Mouse (Mus musculus): Measurements from ENCODE around the gene Reep3.

Reep3 gene

DNA sequence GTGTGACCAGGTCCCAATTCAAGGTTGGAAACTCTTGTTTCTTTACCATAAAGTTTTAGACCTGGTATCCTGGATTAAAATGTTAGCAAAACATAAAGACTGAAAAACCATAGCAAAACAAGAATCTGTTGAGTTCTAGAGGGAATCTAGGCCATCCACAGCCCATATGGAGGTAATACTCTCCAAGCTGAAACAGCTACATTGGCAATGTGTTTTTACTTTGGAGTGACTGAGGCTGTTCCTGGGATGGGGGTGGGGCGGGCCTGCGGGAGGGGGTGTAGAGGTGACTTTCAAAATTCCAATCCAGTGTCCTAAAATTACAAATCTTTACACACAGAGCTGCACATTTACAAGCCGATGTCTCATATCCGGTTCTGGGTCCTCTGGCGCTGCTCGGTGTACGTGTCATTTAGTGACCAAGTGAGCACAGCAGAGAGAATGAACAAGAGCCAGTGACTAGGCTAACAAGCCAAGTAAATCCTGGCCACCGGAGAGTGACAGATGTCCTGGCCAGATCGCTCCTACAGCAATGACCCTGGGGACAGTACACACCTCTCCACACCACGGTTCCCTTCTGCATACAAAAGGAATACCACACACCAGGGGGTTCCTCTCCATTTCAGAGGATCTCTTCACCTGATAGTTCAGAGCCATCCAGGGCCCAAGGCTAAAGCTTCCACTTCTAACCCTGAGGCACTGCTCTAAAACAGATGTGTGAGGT is 13.1 kb downstream of the Reep3 start:
- peak; percentile 66 for ATAC-seq (ENCODE audit: low TSS enrichment)

DNA sequence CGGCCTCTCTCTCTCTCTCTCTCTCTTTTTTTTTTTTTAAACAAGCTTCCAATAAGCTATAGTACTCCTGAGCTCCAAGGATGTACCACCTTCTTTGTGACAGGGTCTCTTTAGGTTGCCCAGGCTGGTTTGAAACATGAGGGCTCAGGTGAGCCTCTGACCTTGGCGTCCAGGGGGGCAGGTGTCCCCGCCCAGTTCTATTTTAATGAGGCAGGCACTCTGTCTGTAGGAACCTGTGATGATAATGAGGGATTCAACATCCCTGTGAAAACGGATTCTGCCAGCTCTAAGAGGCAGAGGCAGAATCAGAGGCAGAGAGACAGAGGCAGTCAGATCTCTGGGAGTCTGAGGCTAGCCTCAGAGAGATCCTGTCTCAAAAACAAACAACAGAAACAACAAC is 14.2 kb downstream of the Reep3 start:
- no peak for ATAC-seq (ENCODE audit: low TSS enrichment)

DNA sequence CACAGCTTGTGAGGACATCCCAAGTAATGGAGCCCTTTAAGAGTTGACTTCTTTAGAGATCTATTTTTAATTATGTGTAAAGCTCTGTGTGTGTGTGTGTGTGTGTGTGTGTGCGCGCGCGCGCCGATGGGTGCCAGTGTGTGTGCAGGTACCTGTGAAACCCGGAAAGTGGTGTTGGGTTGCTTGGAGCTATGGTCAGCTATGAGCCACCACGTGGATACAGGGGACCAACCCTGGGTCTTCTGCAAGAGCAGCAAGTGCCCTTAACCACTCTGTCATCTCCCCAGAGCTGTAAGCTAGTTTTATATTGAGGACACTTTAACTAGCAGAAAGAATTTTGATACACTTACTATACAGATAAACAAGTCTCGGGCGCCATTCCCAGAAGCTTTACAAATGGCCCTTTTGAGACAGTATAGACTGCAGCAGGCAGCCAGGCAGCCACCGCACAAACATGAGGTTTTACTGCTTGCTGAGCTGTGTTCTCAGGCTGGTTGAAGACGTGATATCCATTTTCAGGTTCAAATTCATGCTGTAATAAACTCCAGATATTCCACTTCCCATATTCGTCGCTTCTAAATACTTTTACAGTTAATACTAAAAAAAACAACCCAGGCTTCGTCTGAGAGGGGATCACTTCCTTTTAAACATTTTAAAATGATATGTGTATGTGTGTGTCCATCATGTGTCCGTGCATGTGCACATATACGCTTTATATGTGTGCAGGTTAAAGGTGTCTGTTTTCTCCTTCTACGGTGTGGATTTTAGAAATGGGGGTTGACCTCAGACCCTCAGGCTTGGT is 15.3 kb downstream of the Reep3 start:
- ATAC-seq (ENCODE audit: low TSS enrichment): no peak

DNA sequence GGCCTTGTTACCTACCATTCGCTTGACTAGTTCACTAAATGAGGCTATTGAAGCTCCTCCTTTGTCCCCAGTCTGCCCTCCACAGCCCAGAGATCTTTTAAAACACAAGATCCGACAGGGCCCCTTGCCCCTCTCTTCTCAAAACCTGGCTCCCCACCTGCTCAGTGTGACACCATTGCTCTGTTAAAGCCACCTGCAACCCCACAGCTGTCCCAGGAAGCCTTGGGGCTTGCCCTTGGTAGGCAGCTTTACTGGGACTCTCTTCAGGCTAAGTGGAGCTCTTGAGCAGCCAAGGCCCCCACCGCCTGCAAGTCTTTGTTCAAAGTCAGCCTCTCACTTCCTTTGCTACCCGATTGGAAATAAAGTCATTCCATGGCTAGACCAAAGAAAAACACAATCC is 17.7 kb downstream of the Reep3 start:
- ATAC-seq (ENCODE audit: low TSS enrichment): no peak

DNA sequence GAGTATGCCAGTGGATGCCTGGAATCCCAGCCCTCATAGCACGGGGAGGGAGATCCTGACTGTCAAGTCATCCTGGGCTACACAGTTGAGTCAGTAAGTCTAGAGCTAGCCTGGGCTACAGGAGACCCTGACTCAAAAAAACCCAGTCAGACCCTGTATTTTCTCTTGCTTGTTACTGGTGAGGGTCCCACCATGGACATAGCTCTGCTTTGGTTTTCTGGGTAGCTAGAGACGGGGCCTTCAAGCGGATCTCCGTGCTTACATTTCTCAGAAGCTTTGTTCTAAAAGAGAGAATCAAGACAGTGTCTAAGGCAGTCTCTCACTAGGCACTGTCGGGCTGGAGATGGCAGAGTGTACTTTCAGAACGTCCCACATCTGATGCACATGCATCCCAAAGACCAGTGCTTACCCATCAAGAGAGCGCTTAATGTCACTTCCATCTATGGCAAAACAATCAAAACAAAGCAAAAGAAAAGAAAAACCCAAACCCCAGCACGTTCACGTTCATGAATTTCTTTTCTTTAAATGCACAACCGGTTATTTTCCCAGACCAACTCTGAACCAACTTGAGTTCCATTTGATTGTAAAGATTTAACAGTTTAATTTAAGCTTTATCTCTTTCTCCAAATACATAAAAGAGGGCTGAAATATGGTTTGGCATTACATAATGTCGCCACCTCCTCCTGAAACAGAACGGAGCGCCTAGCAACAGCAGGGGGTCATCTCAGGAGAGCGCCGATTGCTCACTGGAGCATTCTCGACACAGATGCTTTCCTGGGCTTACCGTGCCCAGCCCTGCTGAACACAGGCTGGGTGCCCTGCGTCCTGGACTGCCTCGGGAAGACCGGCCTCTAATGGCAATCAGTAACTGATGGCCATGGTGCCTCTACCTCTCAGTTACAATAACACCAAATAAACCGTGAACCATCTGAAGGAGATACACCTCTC is 20.5 kb downstream of the Reep3 start:
- ATAC-seq (ENCODE audit: low TSS enrichment): peak; percentile 90

DNA sequence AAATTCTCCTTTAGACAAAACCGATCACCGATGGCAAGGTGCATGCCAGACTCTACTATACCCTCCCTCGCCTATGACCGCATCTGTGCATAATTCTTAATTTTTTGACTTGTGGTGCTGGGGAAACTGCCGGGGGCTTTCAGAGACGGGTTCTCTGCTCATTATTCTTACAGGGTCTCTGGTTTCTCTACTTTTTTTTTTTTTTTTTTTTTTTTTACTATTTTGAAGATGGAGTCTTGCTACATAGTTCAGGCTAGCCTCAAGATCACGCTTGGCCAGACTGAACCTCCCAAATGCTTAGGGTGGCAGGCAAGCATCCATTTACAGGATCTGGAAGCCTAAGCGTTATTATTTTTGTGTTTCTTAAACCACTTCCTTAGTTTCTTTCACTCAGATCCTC is 23.2 kb downstream of the Reep3 start:
- ATAC-seq (ENCODE audit: low TSS enrichment): no peak

DNA sequence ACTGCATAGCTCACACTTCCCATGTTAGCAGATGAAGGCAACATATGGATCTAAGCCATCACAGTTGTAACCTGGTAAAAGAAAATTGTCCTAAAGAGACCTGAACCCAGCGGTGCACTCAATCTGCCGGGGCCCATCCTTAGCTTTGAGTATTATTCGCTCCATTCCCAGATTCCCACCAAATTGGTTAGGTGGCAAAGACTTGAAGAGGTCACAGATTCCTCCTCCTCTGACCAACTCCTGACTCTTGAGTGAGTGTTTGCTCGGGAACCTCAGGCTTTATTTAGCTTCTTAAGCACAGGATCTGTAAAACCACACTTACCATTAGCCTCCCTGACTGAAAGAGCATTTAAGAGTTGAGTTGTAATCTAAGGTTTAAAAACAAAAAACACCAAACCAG is 24.1 kb downstream of the Reep3 start:
- no peak for ATAC-seq (ENCODE audit: low TSS enrichment)

DNA sequence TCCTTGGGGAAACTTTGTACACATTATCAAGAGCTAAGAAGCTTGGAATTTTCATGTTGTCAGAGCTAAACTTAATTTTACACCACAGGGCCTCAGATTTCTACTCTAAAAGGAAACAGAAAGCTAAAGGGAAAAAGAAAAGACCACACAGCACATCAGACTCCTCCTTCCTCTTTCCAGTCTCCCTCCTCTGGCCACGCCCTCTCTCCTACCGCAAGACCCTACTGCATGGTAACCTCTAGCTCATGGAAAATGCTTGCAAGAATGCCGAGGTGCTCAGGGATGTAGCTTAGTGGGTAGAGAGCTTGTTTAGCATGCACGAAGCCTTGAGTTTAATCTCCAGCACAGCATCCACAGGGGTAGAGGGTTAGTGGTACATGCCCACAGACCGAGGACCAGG is 24.9 kb downstream of the Reep3 start:
- ATAC-seq (ENCODE audit: low TSS enrichment): no peak

DNA sequence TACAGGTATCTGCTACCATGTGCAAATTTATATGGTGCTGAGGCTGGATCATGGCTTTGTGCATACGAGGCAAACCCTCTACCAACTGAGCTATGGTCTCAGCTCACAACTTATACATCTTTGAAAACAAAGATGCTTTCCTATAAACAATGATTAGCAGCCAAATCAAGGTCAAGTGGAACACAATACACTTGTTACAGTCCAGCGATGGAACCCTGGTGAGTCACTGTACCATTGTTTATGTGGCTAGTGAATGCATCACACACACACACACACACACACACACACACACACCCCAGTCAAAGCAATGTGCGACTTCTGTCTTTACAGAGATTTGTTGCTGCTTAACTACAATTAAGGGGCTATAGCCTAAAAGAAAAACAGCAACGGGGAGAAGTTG is 25.4 kb downstream of the Reep3 start:
- no peak for ATAC-seq (ENCODE audit: low TSS enrichment)

DNA sequence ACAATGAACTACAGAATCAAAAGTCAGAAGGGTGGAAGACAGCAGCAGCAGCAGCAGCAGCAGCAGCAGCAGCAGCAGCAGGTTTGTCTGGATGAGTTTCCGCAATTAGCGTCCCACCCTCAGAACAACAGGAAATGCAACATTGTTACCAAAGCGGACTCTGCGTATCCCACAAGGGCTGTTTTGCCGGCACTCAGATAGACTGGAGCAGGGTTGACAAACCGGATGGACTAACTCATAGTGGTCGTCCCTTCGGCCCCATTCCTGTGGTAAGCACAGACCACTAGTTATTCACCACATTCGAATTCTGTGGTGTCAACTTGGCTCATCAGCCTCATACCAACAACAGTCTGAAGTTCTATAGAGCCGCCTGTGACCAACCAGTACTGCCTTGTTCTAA is 27.7 kb downstream of the Reep3 start:
- no peak for ATAC-seq (ENCODE audit: low TSS enrichment)

DNA sequence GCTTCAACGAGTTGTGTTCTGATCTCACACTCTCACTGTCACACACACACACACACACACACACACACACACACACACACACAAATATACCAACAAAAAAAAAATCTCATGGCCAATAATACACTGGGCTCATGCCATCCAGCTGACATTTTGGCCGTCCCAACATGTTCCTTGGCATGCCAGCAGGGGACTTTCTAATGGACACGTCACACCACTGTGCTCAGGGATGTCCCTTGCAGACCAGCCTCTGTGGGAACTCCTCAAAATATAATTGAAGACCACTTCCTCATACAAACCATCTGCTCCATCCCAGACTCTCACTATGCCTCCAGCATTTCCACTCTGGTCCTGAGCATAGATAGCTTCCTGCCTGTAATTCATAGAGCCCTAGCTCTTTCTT is 30.3 kb downstream of the Reep3 start:
- ATAC-seq (ENCODE audit: low TSS enrichment): no peak

DNA sequence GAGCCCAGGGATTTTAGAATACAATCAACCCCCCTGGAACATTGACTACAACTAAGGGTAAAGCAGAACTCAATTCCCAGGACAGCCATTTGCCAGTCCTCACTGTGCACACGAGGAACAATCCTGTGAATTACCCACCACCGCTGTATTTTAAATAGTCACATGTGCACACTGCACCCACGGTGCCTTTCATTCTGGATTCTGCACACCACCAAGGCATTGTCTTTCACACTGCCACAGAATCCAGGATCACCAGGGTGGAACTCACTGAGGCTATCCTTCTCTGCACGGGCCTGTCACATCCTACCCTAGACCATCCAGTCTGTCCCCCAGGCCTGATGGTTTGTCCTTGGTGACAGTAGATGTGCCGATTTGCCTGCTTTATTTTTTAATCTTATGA is 30.8 kb downstream of the Reep3 start:
- no peak for ATAC-seq (ENCODE audit: low TSS enrichment)

DNA sequence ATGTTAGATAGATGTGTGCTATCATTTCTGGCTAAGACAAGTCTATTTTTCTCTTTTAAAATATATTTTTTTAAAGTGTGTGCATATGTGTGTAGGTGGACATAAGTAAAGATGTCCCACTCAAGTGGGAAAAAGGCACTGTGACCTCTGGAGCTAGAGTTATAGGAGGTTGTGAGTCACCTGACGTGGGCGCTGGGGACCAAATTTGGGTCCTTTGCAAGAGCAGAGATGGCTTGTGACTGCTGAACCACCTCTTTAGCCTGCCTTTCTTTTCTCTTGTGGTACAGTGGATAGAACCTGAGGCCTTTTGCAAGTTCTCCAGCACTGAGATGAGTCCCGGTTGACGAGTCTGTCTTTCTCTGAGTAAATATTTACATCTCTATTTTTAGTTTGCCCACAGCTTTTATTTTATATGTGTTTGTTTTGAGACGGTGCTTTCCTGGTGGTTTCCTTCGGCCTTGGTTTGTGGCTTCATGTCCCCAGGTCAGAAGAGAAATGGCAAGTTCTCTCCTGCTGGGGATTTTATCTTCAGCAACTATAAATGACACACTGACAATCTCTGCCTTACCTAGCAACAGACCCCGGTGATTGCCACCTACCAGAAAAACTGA is 31.4 kb downstream of the Reep3 start:
- no peak for ATAC-seq (ENCODE audit: low TSS enrichment)

DNA sequence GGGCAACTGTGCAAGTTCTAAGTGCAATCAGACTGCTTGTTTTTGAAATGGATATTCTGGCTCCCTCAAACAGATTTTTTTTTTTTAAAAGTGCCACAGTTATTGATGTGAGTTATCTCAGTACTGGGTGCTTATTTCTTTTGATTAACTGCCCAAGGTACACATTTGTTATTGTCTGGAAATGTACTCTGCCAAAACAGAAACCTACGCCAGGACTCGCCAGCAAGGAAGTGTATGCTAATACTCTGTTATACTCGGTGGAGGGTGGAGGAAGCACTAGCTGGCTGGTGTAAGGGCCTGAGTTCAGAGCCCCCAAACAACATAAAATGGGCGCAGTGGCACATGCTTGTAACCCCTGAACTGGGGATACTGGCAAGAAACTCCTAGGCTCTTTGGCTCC is 34.9 kb downstream of the Reep3 start:
- ATAC-seq (ENCODE audit: low TSS enrichment): no peak

DNA sequence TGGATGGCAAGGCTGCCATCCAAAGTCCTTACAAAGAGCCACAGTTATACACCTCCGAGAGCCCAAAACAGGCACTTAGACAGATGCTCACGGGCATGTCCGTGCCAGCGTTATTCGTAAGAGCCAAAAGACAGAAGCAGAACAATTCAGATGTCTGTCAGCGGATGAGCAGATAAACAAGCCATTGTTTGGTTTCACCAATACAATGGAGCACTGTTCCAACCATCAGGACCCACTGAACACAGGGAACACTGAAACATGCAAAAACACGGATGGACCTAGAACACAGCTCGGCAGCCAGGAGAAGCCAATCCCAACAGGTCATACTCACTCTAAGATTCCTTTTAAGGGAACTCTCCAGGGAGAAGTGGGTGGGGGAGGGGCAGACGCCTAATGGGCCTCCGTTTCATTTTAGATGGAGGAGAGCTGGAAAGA is 35.4 kb downstream of the Reep3 start:
- ATAC-seq (ENCODE audit: low TSS enrichment): peak; percentile 29

DNA sequence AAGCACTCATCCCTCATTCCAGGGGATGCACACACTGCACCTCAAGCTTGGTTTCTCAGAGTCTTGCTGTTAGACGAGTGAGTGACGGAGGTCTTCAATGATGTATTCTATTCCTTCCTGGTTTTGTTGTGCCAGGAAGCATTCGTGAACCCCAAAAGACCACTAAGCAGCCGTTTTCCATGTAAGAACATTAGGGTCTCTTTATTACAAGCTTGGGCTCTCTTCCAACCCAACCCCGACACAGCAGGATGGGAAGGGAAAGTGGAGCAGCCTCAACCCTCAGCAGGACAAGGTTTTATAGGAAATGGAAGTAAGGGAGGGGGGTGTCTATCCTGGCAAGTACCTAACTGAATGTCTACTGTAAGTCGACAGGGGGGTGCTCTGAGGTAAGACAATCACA is 38.0 kb downstream of the Reep3 start:
- no peak; the same call in 1 of the 2 replicates for ATAC-seq (ENCODE audit: low TSS enrichment)

DNA sequence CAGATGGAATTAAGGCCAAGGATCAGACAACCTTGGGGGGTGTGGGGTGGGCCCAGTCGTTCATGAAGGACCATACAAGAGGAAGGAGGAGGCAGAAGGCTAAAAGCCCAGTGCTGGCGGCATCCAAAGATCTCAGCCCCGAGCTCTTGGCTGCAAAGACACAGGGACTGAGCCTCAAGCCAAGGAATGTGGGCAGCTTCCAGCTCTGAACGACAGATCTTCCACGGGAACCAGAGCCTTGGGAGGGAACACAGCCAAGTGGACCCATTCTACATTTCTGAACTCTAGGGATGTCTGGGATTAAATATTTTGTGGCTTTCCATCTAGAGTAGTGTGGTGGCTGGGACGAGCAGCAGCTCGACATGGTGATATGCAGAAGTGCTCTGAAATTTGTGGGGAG is 38.4 kb downstream of the Reep3 start:
- peak; percentile 47 for ATAC-seq (ENCODE audit: low TSS enrichment)

DNA sequence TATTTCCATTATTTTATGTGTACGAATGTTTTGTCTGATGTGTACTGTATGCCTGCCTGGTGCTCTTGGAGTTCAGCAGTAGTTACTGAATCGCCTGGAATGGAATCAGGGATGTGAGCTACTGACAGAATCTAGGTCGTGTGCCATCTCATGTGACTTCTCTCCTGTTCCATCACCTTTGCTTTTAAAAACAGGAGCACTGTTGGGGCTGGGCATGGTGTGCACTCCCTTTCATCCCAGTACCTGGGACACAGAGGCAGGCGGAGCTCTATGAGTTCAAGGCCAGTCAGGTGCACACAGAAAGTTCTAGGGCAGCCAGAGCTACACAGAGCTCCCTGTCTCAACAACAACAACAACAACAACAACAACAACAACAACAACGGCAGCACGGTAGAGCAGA is 39.0 kb downstream of the Reep3 start:
- no peak for ATAC-seq (ENCODE audit: low TSS enrichment)

DNA sequence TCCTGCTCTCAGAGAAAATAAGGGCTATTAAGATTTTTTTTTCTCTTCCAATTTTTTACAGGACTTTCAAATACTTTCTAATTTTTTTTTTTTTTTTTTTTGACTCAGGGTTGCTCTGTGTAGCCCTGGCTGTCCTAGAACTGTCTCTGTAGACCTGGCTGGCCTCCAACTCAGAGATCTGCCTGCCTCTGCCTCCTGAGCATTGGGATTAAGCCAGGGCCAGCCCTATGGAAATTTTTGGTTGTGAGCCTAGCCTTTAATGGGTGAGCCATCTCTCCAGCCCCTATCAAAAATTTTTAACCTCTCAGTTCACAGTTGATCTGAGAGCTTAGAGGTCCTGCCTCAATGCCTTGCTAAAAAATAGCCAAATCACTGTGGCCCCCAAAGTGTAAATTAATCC is 39.5 kb downstream of the Reep3 start:
- no peak for ATAC-seq (ENCODE audit: low TSS enrichment)

DNA sequence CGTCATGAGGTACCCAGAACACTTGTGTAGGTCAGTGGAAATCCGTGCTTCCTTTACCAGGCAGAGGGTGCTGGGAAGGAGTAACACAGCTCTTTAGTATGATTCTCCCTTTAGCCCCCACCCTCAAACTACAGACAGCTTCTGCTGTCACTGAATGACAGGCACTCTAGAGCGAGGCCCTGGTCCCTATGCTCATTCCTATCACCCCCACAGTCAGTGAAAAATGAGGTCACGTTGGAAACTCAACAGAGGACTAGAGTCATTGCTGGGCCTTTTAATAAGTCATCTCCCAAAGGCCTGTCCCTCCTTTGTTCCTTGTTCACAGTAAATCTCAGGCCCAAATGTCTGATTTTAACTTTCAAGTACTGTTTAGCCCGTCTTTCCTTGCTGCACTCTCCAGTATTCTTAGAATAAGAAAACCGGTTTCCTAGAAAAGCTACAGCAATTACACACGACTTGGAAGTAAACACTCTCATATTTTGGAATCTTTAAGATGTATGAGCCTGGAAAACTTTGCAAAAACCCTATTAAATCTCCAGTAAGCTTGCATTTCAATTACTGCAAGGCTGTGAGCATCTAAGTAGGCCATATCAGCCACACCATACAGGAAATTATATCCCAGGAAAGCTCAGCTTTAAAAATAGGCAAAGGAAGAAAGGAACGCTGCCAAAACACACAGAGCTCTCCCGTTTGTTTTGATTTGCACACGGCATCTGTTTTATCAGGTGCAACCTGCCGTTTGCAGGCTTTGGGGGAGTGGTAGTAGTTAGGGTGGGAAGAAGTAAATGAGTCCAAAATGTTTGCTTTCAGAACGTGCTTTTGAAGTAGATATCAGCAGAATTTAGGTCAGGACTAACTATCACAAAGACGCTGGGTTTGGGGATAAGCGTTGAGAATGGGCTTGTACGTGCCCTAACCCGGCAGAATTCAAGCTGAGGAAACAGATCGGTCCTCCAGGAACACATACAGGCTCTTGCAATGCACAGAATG is 40.6 kb downstream of the Reep3 start:
- ATAC-seq (ENCODE audit: low TSS enrichment): peak; percentile 69

DNA sequence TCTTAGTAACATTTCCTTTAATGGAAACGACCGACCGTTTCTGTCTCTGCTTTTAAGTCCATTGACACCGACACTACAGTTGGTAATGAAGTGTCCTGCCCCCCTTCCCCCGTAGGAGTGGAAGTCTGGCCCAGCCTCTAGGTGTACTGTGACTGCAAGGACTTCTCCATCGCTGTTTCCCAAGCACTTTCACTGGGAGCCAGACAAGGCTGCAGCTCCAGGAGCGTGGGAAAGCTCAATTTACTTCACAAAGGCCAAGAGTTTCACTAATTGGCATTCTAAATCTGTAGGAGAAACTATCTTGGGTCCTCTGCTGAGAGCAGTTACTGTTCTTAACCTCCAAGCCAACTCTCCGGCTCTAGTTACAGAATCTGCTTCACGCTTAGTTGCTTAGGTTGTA is 43.3 kb downstream of the Reep3 start:
- no peak for ATAC-seq (ENCODE audit: low TSS enrichment)
